Mouse (Mus musculus) left cerebral cortex, adult 2 months (tissue): ENCODE measurements around the gene Gm45717. TPM values are rescaled to one million over a fixed set of nuclear protein-coding genes. Genes with fewer than 3 reads are reported as not detected.

Experiments
- DNase-seq, 2 experiments: peaks; one replicate each; pipeline ENCODE4 v3.0.0; 2021 to 2022; ENCODE audit warnings: low spot score in 2 of 2, mixed read lengths in 1 of 2; ENCODE audit errors: extremely low spot score in 1 of 2
- H3K27ac ChIP-seq: fragments of 200-600 bp; 2 replicates; pipeline ENCODE4 v1.8.1; 2022
- H3K4me3 ChIP-seq: fragments of 200-600 bp; 2 replicates; pipeline ENCODE4 v1.8.1; 2022
- CTCF ChIP-seq: fragments of 200-600 bp; IDR thresholded peaks from 2 replicates; pipeline ENCODE4 v1.8.1; 2022; ENCODE audit warnings: antibody characterized with exemption, mild to moderate bottlenecking, moderate library complexity
- intact Hi-C: fragments of 180-260 bp; cut with DNase I; formaldehyde crosslinking; loops from one replicate; pipeline ENCODE4 v1.15.1; 2025
- total RNA-seq, 2 experiments: library from RNA; stranded (reverse); gene quantifications; 2 replicates each; pipeline ENCODE4 v1.2.3; 2021

The Gm45717 gene
- total RNA-seq, 2 experiments from 2014 or later, result not detected

DNA sequence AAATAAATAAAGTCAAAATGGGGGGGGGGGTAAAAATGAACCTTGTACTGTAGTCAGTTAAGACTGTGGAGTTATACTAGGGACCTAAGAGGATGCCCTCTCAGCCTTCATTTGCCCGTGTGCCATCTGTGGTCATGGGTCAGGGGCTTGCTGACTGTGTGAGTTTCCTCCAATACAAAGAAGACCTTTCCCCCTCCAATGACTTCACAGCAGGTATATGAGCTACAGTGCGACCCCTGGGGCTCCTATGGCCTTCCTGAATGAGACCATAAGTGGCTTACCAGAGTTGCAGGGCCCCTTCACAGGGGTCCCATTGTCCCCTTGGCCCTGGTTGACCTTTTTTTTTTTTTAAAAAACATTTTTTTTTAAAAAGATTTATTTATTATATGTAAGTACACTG, 5.7 kb upstream of the Gm45717 start:
- Histone ChIP-seq H3K4me3 (no peak overlapping the region), H3K27ac (no peak overlapping the region)
- TF ChIP-seq CTCF, result no peak
- no peak for DNase-seq
- intact Hi-C loops, result no loop called here

DNA sequence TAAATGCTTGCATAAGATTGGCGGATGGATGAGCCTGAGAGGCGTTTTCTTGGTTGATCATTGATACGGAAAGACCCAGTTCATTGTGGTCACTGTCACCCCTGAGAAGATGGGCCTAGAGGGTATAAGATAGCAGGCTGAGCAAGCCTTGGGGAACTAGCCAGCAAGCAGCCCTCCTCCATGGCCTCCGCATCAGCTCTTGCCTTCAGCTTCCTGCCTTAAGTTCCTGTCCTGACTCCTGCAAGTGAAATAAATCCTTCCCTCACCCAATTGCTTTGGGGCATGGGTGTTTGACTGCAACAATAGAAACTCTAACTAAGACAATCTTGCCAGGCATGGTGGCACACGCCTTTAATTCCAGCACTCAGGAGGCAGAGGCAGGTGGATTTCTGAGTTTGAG, 4.3 kb upstream of the Gm45717 start:
- intact Hi-C loops, result no loop called here

DNA sequence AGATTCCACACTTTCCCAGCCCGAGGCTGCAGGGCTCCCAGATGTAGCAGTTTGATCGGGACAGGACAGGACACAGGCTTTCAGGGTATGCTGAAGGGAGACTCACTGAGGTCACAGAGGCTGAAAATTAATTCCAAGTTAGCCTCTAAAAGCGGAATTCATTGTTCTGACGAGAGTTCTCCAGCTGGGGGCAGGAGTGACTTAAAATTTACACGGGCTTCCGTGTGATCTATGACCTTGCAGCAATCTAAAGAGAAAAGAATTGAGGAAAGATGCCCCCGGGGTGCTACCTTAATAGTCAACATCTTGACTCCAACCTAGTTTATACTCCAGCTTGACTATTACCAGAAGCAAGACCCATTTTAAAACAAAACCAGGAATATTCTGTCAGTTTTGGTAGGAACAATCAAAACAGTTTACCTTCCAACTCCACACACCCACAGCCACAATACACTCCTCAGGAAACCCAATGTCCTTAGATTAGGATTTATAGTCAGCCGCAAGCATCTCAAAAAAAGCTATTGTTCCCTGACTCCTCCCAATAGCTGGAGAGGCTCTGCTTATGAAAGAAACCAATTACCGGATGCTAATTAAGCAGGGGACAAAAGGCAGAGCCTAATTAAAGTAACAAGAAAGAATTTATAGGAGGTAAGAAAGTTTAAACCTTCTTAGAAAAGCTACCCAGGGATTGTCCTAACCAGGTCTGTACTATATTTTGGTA, 3.6 kb upstream of the Gm45717 start:
- Histone ChIP-seq H3K27ac (no peak overlapping the region), H3K4me3 (no peak overlapping the region)
- intact Hi-C loops, result loop anchor here (1.0 to 5.0 kb wide), 3 partner anchors 48 to 89 kb away; no protein-coding TSS in a partner anchor
- DNase-seq, result no peak
- peak; percentile 56 for TF ChIP-seq CTCF

More for the DNA sequence above, 4.3 kb upstream of the Gm45717 start:
- no peak overlapping the region for H3K27ac ChIP-seq
- DNase-seq, result no peak
- H3K4me3 ChIP-seq, result no peak overlapping the region
- TF ChIP-seq CTCF, result no peak

DNA sequence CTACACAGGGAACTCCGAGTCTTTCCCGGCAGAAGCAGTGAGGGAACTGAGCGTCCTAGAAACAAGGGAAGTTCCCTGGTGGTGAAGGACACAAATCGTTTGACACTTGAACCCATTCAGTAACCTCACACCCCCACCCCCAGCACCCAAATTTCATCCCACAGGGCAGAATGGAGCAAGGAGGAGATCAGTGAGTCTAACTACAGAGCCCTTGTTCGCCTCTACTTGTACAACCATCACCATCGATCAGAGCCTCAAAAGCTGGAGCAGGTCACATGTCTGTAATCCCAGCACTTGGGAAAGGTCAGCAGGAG, 776 bp upstream of the Gm45717 start:
- DNase-seq, result no peak
- no peak; the same call in 1 of the 2 replicates for TF ChIP-seq CTCF
- Histone ChIP-seq H3K27ac (peak overlapping the region; percentile 71; the same call in 1 of the 2 replicates), H3K4me3 (no peak overlapping the region)
- intact Hi-C loops, result loop anchor here (5.0 kb wide), 2 partner anchors 49 to 51 kb away; no protein-coding TSS in a partner anchor

DNA sequence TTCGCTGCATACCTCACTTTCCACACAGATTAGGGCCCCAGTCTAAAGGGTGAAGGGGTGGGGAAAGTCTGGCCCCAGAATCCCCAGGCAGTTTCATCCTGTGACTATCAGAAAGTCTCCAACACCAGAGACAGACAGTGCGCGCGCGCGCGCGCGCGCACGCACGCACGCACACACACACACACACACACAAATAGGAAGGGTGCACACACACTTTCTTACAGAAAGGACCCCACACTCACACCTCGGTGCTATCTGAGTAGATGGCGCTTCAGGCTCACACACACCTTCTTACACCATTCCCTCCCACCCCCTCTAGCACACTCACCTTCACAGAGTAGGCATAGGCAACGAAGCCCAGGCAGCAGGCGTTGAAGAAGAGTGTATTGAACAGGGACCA, 395 bp downstream of the Gm45717 start:
- peak overlapping the region; percentile 15; the same call in 1 of the 2 replicates for H3K27ac ChIP-seq
- no peak for TF ChIP-seq CTCF
- DNase-seq, result no peak
- intact Hi-C loops, result loop anchor here (5.0 kb wide), 2 partner anchors 48 to 52 kb away; no protein-coding TSS in a partner anchor
- peak overlapping the region; percentile 38 for H3K4me3 ChIP-seq

DNA sequence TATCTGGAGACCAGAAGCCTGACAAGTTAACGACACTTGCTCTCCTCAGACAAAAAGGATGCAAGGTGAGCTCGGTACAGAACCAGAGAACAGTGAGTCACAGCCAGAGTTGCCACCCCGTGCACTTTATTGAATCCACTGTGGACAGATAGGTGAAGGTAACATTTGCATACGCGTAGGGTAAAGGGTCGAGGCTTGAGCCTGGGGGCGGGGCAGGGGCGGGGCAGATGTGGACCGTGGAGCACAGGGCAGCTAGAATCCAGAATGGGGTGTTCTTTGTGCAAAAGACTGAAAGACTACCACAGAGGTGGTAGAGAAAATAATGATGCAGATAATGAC, 1.0 kb downstream of the Gm45717 start:
- intact Hi-C loops, result loop anchor here (5.0 kb wide), 2 partner anchors 47 to 53 kb away; no protein-coding TSS in a partner anchor
- TF ChIP-seq CTCF, result no peak
- no peak for DNase-seq
- Histone ChIP-seq H3K27ac (no peak overlapping the region), H3K4me3 (no peak overlapping the region)

DNA sequence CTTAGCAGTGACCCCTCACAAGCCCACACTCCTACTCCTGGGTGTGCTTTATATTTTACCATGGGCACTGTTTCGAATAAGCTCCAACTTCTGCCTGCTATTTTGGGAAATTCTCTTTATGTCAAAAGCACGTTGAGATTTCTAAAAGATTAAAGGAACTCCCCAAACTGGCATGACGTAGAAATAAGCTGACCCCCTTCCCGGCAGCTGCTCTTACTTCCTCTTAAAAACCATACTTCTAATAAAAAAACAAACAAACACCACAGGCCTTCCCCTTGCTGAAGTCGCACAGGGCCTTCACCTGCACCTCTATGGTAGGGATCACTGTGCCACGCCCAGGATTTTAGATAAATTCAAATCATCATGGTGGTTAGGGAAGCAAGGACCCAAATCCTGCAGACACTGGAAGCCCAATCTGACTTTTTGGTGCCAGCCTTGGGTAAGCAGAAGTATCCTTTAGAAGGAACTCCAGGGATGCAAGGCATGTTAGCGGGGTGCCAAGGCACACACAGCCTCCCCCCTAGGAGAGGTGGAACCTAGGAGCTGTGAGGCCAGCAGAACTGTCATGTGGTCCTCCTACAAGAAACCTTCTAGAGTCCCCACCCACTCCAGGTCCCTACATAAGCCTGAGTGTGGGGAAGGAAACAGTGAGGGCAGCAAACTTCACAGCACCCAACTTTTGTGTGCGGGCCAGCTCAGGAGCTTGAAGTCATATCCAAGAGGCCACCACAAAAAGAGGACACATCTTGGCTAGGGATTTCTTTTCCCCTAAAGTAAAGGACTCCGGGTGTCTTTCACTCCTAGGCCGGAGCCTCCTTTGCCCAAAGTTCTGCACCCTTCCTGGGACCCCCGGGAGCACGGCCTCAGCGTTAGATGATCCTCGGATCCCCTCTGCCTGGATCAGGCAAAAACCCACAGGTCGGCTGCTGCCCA, 1.7 kb downstream of the Gm45717 start:
- intact Hi-C loops, result no loop called here
- TF ChIP-seq CTCF, result no peak
- H3K4me3 ChIP-seq, result no peak overlapping the region

DNA sequence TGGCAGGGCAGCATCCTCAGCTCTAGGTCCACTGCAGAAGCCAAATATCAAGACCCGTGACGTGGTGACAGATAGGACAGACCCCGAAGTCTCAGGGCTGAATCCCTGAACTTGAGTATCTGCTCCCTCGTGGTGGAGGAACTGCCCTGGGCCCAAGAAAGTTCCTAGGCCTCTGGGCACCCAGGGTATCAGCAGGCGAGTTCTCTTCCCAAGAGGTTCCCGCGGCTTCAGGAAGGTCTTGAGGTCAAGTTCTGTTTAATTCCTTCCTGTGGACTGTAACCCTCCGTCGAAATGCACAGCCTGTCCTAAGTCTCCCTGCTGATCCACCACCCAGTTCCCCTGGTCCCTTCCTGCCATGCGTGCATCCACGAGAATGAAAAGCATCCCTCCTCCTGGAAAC, 2.6 kb downstream of the Gm45717 start:
- Histone ChIP-seq H3K4me3 (no peak overlapping the region), H3K27ac (no peak overlapping the region)
- no peak for DNase-seq
- TF ChIP-seq CTCF, result no peak
- intact Hi-C loops, result no loop called here

More for the DNA sequence above, 1.7 kb downstream of the Gm45717 start:
- no peak overlapping the region for H3K27ac ChIP-seq
- no peak for DNase-seq

DNA sequence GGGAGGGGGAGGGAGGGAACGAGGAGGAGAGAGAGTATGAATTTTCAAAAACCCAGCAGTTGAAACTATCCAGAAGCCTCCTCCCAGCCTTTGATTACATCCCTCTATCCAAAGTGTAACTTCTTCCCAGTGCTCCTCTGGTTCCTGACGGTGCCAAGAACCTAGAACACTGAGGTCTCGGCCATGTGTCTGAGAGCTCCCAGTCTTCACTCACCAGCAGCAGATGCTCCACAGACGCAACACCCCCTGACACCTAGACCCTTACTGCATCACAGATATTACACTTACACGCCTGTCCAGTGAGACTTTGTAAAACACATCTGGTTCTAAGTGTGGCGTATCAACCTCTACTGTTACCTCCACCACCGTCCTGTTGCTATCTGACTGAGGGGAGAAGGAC, 3.3 kb downstream of the Gm45717 start:
- no peak for DNase-seq
- no peak for TF ChIP-seq CTCF
- H3K4me3 ChIP-seq, result no peak overlapping the region
- intact Hi-C loops, result no loop called here
- no peak overlapping the region for H3K27ac ChIP-seq

DNA sequence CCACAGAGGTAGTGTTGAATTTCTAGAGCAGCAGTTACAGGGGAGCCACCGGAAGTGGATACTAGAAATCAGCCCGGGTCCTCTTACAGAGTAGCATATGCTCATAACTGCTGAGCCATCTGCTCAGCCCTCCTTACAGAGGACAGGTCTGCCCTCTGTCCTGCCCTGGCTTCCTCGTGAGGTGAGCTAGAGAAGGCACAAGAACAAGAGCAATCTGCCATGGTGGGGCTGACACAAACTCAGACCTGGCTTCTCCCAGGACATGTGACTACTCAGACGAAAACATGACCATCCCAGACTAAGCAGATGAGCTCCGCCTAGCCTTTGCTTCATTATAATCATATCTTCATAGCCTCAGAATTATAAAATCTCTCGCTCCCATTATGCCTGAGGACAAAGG, 4.0 kb downstream of the Gm45717 start:
- TF ChIP-seq CTCF, result no peak
- no peak for DNase-seq
- H3K4me3 ChIP-seq, result no peak overlapping the region
- intact Hi-C loops, result no loop called here
- no peak overlapping the region for H3K27ac ChIP-seq

DNA sequence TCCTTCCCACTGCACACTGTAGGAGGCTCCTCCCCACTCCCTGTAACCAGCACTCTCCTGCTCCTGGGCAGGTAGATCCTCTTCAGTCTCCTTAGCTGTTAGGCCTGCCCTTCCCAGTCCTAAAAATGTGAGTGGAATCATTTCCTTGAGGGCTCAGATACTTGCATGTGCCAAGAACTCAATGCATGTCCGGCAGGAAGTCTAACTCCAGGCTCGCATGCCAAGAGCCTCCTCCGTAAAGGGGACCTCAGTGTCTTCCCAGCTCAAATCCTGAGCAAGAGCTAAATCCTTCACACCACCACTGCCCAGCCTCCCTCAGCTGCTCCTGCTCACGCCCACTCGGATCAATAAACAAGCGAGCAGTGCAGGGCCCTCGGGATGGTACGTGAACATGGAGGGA, 4.7 kb downstream of the Gm45717 start:
- Histone ChIP-seq H3K4me3 (no peak overlapping the region), H3K27ac (no peak overlapping the region)
- intact Hi-C loops, result no loop called here
- no peak for DNase-seq
- TF ChIP-seq CTCF, result no peak

DNA sequence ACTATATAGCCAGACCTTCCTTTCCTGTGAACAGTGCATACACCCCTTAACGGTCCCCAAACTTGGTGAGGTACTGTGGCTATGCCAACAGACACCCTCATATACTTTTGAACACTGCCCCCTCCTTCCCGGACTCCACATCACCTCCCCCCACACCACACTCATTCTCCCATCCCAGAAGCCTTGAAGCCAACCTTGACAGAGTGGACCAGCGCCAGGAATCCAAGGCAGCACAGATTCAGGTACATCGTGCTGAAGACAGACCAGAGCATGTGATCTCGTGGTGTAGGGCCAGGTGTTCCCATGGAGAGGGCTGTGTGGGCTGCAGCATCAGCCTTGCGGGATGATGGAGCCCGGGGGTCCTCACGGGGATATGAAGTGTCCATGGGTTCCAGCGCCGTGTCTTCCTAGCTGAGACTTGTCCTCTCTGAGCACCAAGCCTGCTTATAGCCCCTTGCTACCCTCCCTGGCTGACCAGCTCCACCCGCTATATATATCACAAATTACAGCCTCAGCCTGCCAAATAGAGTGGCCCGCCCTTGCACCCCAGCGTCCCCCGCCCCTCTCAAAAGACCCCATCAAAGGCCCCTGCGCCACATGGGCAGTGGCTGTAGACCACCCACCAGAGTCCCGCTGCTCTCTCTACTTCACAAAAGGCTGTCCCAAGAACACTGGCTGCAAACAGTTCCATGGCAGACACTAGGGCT, 5.8 kb downstream of the Gm45717 start, which contains the start of gene Ifitm5:
TSS of gene Ifitm5 (minus strand) at position 468 of the 707 bp plus-strand sequence.
- DNase-seq, result no peak

More for the DNA sequence above, 5.8 kb downstream of the Gm45717 start, which contains the start of gene Ifitm5:
- H3K27ac ChIP-seq, result no peak within 1 kb of the TSS
- no peak for TF ChIP-seq CTCF
- H3K4me3 ChIP-seq, result no peak within 1 kb of the TSS
- intact Hi-C loops, result no loop called here
